Mouse (Mus musculus): ENCODE results near the gene Sh3bp4. TPM values are rescaled to one million over a fixed set of nuclear protein-coding genes. Genes with fewer than 3 reads are reported as not detected.
A peak's percentile ranks its signal among the peaks of the same experiment; 100 is the strongest.

Sh3bp4 gene
- polyA plus RNA-seq, 1 experiment from 2014 or later: 25.8 TPM

DNA sequence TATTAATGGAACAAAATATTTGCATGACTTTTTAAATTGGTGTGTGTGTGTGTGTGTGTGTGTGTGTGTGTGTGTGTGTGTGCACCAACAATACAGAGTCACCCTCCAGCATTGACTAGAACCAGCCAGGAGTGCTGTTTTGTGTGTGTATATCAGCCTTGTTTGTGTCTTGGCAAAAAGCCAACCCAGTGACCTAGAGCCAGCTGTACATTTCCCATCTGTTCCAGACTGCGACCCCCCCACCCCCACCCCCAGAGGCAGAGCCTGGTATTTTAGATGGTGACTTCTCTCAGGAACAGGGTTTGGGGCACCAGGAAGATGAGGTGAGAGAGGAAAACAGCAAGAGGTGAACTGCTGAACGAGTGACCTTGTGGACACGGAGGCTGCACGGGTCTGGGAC lies 24.2 kb downstream of the Sh3bp4 start:
- Histone ChIP-seq H3K4me1 (replicated peaks) (peaks cover 70% of the 10 kb centered on the region), H3K9ac (0 out of 2 replicates have a peak overlapping the region, but pooled peaks have one; percentile 23), H3K4me2 (no peak overlapping the region), H3K27me3 (replicated peaks) (no peaks in the 10 kb centered on the region), H3K4me3 (no peak overlapping the region), H3K36me3 (no peaks in the 10 kb centered on the region), H3K27ac (ENCODE audit: poor library complexity, severe bottlenecking) (peak overlapping the region; percentile 62), H3K9me3 (replicated peaks) (no peaks in the 10 kb centered on the region)
- 0 out of 2 replicates have a peak, but pooled peaks have one; percentile 37 for ATAC-seq (ENCODE audit: insufficient number of reproducible peaks, low FRiP score)
- WGBS: 48% methylated on average over 4 of the region's 4 CpGs

DNA sequence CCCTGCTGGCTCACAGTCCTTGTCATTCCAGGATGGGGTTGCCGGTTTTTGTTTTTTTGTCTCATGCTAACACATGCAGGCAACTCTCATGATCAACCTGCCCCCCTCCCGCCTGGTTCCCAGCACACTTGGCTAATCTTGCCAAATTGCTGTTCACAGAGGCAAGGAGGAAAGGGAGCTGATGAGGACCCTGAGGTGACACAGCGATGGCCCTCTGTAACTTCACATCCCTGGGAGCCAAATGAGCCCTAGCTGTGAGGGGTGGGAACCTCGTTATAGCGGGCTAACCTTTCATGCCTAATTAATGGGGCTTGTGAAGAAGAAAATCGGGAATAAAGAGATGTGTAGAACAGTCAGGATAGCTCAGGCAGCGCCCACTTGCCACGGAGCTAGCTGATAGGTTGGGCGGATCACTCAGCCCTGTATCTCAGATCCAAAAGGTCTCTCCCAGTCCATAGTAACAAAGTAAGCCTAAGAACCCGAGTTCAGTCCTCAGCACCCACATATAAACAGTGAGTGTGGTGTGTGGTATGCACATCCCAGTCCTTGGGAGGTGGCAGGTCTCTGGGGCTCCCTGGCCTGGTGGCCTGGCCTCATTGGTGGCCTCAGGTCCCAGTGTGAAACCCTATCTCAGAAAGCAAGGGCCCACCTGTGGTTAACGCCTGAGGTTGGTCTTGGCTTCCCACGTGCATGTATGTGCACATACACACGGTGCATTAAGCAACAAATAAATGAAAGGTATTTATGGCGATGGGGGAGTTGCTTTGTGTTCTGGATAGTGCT lies 25.6 kb downstream of the Sh3bp4 start:
- WGBS: 32% methylated on average over 14 of the region's 14 CpGs
- H3K9ac ChIP-seq: 0 out of 2 replicates have a peak overlapping the region, but pooled peaks have one; percentile 4
- H3K9me3 ChIP-seq (replicated peaks): no peaks in the 10 kb centered on the region
- no peaks in the 10 kb centered on the region for H3K36me3 ChIP-seq
- H3K27ac ChIP-seq (ENCODE audit: poor library complexity, severe bottlenecking): peak overlapping the region; percentile 1; the same call in 1 of the 2 replicates
- H3K27me3 ChIP-seq (replicated peaks): no peaks in the 10 kb centered on the region
- ATAC-seq (ENCODE audit: insufficient number of reproducible peaks, low FRiP score): no peak
- peak overlapping the region; percentile 53 for H3K4me2 ChIP-seq
- H3K4me3 ChIP-seq: no peak overlapping the region
- peaks cover 56% of the 10 kb centered on the region for H3K4me1 ChIP-seq (replicated peaks)

DNA sequence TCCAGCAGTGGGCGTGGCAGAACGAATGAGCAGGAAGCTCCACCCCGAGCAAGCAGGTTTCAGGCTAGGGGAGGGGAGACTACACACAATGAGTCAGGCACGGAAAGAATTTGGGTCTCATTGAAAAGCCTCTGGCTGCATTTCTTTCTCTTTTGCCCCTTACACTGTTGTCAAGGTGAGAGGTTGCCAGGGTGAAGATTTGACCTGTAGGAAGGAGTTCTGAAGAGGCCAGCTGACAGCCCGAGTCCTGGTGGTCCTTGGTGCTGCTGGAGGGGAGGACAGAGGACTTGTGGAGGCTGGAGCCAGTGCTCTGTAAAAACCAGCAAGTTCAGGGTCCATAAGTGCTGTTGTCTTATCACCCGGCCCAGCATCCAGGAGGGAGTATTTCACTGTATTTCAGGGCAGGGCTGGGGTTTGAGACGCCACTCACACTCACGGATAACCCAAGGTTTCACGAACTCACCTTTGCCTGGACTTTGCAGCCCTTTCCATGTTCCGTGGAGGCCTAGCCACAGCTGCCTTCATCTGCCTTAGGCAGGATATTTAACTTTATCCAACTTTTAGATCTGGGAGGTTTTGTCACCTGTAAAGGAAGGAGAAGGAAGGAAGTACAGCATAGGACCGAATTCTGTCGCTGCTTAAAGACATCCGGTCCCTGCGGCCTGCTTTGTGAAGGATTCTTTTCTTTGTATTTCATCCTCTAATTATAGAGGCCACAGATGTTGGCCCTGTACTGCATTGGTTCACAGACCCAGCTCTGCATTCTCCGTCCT lies 32.2 kb downstream of the Sh3bp4 start:
- Histone ChIP-seq H3K27ac (ENCODE audit: poor library complexity, severe bottlenecking) (peak overlapping the region; percentile 98), H3K36me3 (no peaks in the 10 kb centered on the region), H3K27me3 (replicated peaks) (no peaks in the 10 kb centered on the region), H3K4me3 (0 out of 2 replicates have a peak overlapping the region, but pooled peaks have one; percentile 4), H3K4me2 (peak overlapping the region; percentile 50), H3K4me1 (replicated peaks) (peaks cover 53% of the 10 kb centered on the region), H3K9me3 (replicated peaks) (no peaks in the 10 kb centered on the region), H3K9ac (peak overlapping the region; percentile 61)
- WGBS: 32% methylated on average over 15 of the region's 15 CpGs
- ATAC-seq (ENCODE audit: insufficient number of reproducible peaks, low FRiP score): no peak; the same call in 1 of the 2 replicates

- Histone ChIP-seq H3K27me3 (replicated peaks) (no peaks in the 10 kb centered on the region), H3K9ac (peak overlapping the region; percentile 61; the same call in 1 of the 2 replicates), H3K4me2 (peak overlapping the region; percentile 50), H3K36me3 (no peaks in the 10 kb centered on the region), H3K27ac (ENCODE audit: poor library complexity, severe bottlenecking) (peak overlapping the region; percentile 98), H3K9me3 (replicated peaks) (no peaks in the 10 kb centered on the region), H3K4me1 (replicated peaks) (peaks cover 59% of the 10 kb centered on the region), H3K4me3 (no peak overlapping the region)
- no peak for ATAC-seq (ENCODE audit: insufficient number of reproducible peaks, low FRiP score)
- WGBS: 32% methylated on average over 3 of the region's 3 CpGs
These were observed 32.7 kb downstream of the Sh3bp4 start for GRCm38 (mm10) chr1:89103004-89103263.

DNA sequence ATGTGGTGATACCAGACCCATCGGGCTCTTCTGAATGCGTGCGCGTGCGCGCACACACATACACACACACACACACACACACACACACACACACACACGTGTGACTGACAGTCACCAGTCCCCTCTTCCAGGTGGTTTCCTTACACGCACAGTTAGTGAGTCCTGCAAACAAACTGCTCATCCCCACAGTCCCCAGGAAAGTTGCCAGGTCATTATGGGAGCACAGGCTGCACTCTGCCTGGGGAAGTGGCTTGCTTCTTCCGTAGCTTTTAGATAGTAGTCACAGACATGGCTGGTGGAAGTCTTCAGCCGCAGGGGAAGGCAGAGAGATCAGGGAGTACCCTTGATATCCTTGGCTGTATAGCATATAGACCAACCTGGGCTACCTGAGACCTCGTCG lies 33.3 kb downstream of the Sh3bp4 start:
- Histone ChIP-seq H3K9ac (peak overlapping the region; percentile 61), H3K4me3 (no peak overlapping the region), H3K27me3 (replicated peaks) (no peaks in the 10 kb centered on the region), H3K9me3 (replicated peaks) (no peaks in the 10 kb centered on the region), H3K4me2 (no peak overlapping the region), H3K4me1 (replicated peaks) (peaks cover 64% of the 10 kb centered on the region), H3K36me3 (no peaks in the 10 kb centered on the region), H3K27ac (ENCODE audit: poor library complexity, severe bottlenecking) (peak overlapping the region; percentile 98)
- no peak for ATAC-seq (ENCODE audit: insufficient number of reproducible peaks, low FRiP score)
- WGBS: 71% methylated on average over 12 of the region's 12 CpGs

- H3K4me1 ChIP-seq (replicated peaks): peaks cover 71% of the 10 kb centered on the region
- no peaks in the 10 kb centered on the region for H3K9me3 ChIP-seq (replicated peaks)
- no peaks in the 10 kb centered on the region for H3K27me3 ChIP-seq (replicated peaks)
- WGBS: 69% methylated on average over 13 of the region's 13 CpGs
- no peak; the same call in 1 of the 2 replicates for ATAC-seq (ENCODE audit: insufficient number of reproducible peaks, low FRiP score)
- H3K36me3 ChIP-seq: no peaks in the 10 kb centered on the region
- no peak overlapping the region for H3K4me3 ChIP-seq
- peak overlapping the region; percentile 98 for H3K27ac ChIP-seq (ENCODE audit: poor library complexity, severe bottlenecking)
- peak overlapping the region; percentile 61 for H3K9ac ChIP-seq
- H3K4me2 ChIP-seq: no peak overlapping the region
These were observed 34.0 kb downstream of the Sh3bp4 start for GRCm38 (mm10) chr1:89104066-89104765.

DNA sequence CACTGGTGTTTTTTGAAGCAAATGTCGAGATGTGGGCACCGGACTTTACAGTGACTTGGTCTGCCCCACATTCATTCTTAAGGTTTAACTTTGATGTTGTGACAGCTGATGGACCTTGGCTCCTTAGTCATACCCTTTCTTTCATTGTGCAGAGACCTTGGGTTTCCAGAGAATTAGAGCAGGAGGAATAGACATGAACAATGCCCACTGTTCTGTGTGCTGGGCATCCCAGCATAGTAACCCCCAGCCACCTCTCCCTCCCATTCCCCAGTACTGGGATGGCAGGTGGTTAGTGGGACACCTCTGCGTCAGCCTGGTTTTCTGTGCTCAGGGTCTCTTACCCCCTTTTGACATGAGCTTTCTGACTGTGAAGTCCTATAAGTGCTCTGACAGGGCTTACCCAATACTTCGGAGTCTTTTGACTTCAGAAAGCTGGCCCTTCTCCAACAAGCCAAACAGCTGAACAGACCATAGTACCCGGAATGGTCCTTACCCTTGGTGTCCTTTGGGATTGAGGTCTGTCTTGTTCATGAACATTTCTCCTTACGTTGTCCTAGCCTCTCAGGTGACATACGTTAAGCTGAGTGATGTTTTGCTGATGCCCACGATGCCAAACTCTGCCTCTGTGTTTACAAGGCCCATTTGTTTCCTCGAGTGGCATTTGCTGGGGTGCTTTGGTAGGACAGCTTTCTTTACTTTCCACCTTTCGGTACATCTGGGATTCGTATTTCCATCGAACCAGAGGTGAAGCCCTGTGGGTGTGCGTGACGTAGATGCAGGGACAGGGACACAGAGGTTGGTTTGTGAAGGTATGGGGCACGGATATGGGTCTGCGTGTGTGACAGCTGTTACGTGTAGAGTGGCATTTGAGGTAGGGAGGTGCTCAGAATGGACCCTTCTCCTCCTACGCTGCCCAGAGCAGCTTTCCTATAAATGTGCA lies 35.9 kb downstream of the Sh3bp4 start:
- Histone ChIP-seq H3K9ac (no peak overlapping the region), H3K4me3 (no peak overlapping the region), H3K36me3 (0 out of 2 replicates have a peak, but pooled peaks cover 3% of the 10 kb centered on the region), H3K9me3 (replicated peaks) (no peaks in the 10 kb centered on the region), H3K4me2 (no peak overlapping the region), H3K27me3 (replicated peaks) (no peaks in the 10 kb centered on the region), H3K4me1 (replicated peaks) (peaks cover 89% of the 10 kb centered on the region), H3K27ac (ENCODE audit: poor library complexity, severe bottlenecking) (no peak overlapping the region)
- WGBS: 80% methylated on average over 18 of the region's 18 CpGs
- ATAC-seq (ENCODE audit: insufficient number of reproducible peaks, low FRiP score): no peak

GRCm38 (mm10) chr1:89107466-89107865 lies 37.3 kb downstream of the Sh3bp4 start:
- peak overlapping the region; percentile 95 for H3K27ac ChIP-seq (ENCODE audit: poor library complexity, severe bottlenecking)
- H3K4me1 ChIP-seq (replicated peaks): peaks cover 88% of the 10 kb centered on the region
- no peak overlapping the region for H3K4me3 ChIP-seq
- no peak overlapping the region for H3K9ac ChIP-seq
- no peaks in the 10 kb centered on the region for H3K27me3 ChIP-seq (replicated peaks)
- 0 out of 2 replicates have a peak, but pooled peaks cover 3% of the 10 kb centered on the region for H3K36me3 ChIP-seq
- ATAC-seq (ENCODE audit: insufficient number of reproducible peaks, low FRiP score): no peak
- H3K4me2 ChIP-seq: no peak overlapping the region
- whole genome bisulfite sequencing: 59% methylated on average over 6 of the region's 6 CpGs
- H3K9me3 ChIP-seq (replicated peaks): no peaks in the 10 kb centered on the region

- Histone ChIP-seq H3K4me1 (replicated peaks) (peaks cover 87% of the 10 kb centered on the region), H3K27ac (ENCODE audit: poor library complexity, severe bottlenecking) (peak overlapping the region; percentile 95), H3K27me3 (replicated peaks) (no peaks in the 10 kb centered on the region), H3K9ac (peak overlapping the region; percentile 49), H3K9me3 (replicated peaks) (no peaks in the 10 kb centered on the region), H3K4me3 (no peak overlapping the region), H3K36me3 (0 out of 2 replicates have a peak, but pooled peaks cover 3% of the 10 kb centered on the region), H3K4me2 (peak overlapping the region; percentile 50)
- peak; percentile 37; the same call in 1 of the 2 replicates for ATAC-seq (ENCODE audit: insufficient number of reproducible peaks, low FRiP score)
- WGBS: 2% methylated on average over 6 of the region's 6 CpGs
These were observed 38.2 kb downstream of the Sh3bp4 start for GRCm38 (mm10) chr1:89108340-89108896.

DNA sequence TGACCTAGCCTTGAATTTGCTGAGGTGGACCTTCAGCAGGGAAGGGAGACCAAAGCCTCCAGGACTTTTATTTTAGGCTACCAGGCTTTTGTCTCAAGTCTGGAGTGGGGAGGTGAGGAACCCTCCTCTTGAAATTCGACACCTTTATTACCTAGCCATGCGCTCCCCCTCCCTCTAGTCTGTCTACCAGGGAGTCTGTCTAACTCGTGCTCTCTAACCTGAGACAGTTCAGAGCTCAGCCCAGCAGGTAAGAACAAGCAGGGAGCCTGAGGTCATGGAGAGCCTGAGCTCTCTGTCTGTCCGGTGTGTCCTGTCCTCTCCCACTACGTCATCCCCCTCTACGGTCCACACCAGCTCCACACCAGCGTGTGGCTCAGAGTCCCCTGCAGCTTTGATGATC lies 39.6 kb downstream of the Sh3bp4 start:
- H3K36me3 ChIP-seq: 0 out of 2 replicates have a peak, but pooled peaks cover 3% of the 10 kb centered on the region
- no peaks in the 10 kb centered on the region for H3K27me3 ChIP-seq (replicated peaks)
- H3K4me2 ChIP-seq: no peak overlapping the region
- ATAC-seq (ENCODE audit: insufficient number of reproducible peaks, low FRiP score): no peak
- H3K9me3 ChIP-seq (replicated peaks): no peaks in the 10 kb centered on the region
- WGBS: 54% methylated on average over 7 of the region's 7 CpGs
- H3K4me1 ChIP-seq (replicated peaks): peaks cover 84% of the 10 kb centered on the region
- H3K4me3 ChIP-seq: no peak overlapping the region
- H3K27ac ChIP-seq (ENCODE audit: poor library complexity, severe bottlenecking): peak overlapping the region; percentile 95
- H3K9ac ChIP-seq: peak overlapping the region; percentile 14; the same call in 1 of the 2 replicates
